Mouse (Mus musculus): Measurements from ENCODE around the gene Lrmp.
A peak's percentile ranks its signal among the peaks of the same experiment; 100 is the strongest.

Lrmp gene

DNA sequence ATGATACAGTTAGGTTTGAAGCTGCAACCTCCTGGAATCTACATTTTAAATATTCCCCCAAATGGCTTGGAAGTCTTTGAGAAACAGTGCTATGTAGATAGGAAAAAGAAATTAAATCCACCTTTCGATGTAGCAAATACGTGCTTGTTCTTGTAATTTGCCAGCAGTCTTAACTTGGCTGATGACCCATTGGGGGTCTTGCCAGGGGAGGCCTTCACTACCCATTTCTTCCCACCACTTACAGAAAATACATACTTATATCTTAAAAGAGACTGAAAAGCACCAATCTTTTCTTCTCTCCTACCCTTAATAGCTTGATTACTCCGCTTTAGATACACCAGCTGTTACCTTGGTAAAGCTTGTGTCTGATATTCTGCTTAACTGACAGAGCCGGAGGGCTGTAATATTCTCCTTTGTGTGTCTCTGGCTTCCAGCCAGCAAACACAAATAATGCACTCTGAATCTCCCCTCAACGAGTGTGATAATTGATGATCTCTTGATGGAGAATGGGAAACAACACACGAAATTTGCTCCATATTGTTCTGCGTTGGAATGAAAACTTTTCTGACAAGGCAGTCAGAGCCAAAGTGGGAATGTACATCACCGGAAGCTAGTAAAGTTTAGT lies 94.7 kb downstream of the Lrmp start:
- no peak for DNase-seq

- DNase-seq, result peak; percentile 100
Observed at GRCm38 (mm10) chr6:145210816-145211338, 95.4 kb downstream of the Lrmp start, which contains the start of the genes Casc1 and Etfrf1. Gene Casc1 (minus strand): TSS chr6:145211005. Gene Etfrf1 (plus strand): TSS chr6:145211134.

DNA sequence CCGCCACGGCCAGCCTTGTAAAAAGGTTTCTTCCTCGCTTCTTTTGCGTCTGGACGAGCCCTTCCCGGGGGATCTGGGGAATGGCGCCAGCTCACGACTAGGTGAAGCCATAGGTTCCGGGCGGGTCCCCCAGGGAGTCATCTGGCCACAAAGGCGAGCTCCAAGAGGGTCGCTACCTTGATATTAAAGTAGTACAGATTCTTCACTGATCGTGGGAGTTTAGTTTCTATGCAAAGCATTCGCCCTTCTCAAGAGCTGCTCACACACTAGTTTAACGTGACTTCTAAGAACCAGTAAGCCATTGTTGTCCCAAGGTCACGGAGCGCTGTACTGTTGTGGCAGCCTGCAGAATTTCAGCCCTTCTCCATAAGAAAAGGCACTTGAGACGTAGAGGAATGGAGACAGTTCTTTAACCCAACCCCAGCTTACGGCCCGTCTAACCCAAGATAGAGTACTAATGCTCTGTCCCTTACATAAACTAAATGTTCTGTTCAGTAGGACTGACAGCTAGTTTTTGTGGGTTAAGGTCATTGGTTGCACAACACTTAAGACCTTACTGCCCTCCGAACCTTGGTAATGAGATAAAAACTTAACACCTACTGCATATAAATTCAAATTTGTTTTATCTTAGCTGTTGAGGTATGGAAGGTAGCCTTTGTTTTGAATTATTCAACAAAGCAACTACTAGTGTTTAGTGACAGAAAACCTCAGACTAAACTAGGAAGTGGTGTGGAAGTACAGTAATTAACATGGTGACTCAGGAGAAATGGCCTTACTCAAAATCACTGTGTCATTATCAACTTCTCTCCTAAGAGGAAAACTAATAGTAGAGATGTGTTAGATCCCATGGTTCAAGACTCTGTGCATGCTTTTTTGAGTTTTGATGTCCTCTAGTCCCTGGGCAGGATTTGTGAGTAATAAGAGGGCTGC lies 96.2 kb downstream of the Lrmp start:
- no peak for DNase-seq

GRCm38 (mm10) chr6:145213916-145214315 lies 98.5 kb downstream of the Lrmp start:
- DNase-seq, result no peak

- no peak for DNase-seq
Observed at GRCm38 (mm10) chr6:145215826-145216225, 100.4 kb downstream of the Lrmp start.

- DNase-seq, result no peak
Observed at GRCm38 (mm10) chr6:145224246-145224645, 108.8 kb downstream of the Lrmp start.
